Mouse (Mus musculus): ENCODE data around the gene Pigl.

- TF ChIP-seq CTCF (conservative IDR thresholded peaks at IDR 0.05; ENCODE audit: insufficient read depth, insufficient read length, low read depth, low read length) (no peak), POLR2A (IDR thresholded peaks at IDR 0.05; ENCODE audit: low read depth, low read length) (no peak)
Measured at GRCm38 (mm10) chr11:62550227-62550685, 92.0 kb downstream of the Pigl start.
